Mouse (Mus musculus) cortical plate, adult 2 months (tissue): ENCODE measurements around the gene Necap1.

Experiments
- CTCF ChIP-seq: fragments of 200-500 bp; IDR thresholded peaks from 2 replicates; pipeline ENCODE4 v1.5.1; 2011; ENCODE audit warnings: mild to moderate bottlenecking, control low read depth, low read length; ENCODE audit not compliant: insufficient read depth; ENCODE audit errors: extremely low read depth
- POLR2A ChIP-seq: fragments of 200-500 bp; IDR thresholded peaks from 2 replicates; pipeline ENCODE4 v1.6.1; 2011; ENCODE audit warnings: mild to moderate bottlenecking, low read length, control low read depth; ENCODE audit not compliant: insufficient read depth; ENCODE audit errors: extremely low read depth

GRCm38 (mm10) chr6:122832880-122833279, 41.4 kb upstream of the Necap1 start:
- TF ChIP-seq CTCF (no peak), POLR2A (no peak)
